Mouse (Mus musculus) ovary, postnatal 36 days (tissue): ENCODE results near the gene Tbc1d22b.

Experiments
- DNase-seq: peaks from one replicate; pipeline ENCODE4 v3.0.0; 2022; ENCODE audit warnings: low spot score, mixed read lengths

Tbc1d22b gene

GRCm38 (mm10) chr17:29541419-29541818 lies 8.2 kb upstream of the Tbc1d22b start:
- DNase-seq: peak; percentile 68

- no peak for DNase-seq
Observed at GRCm38 (mm10) chr17:29542831-29543690, 6.5 kb upstream of the Tbc1d22b start.

- DNase-seq: no peak
Observed at GRCm38 (mm10) chr17:29544064-29544463, 5.5 kb upstream of the Tbc1d22b start.

- no peak for DNase-seq
Observed at GRCm38 (mm10) chr17:29545241-29545640, 4.3 kb upstream of the Tbc1d22b start.

GRCm38 (mm10) chr17:29548494-29548893 lies 1.1 kb upstream of the Tbc1d22b start:
- no peak for DNase-seq

GRCm38 (mm10) chr17:29548994-29549393 lies 591 bp upstream of the Tbc1d22b start:
- DNase-seq: no peak

- DNase-seq: no peak
Observed at GRCm38 (mm10) chr17:29551019-29551418, 1.4 kb downstream of the Tbc1d22b start.

- no peak for DNase-seq
Observed at GRCm38 (mm10) chr17:29552162-29552732, 2.7 kb downstream of the Tbc1d22b start, which contains the start of gene Tmem217. TSS of gene Tmem217 (minus strand) at chr17:29552385.

- no peak for DNase-seq
Observed at GRCm38 (mm10) chr17:29554176-29554575, 4.6 kb downstream of the Tbc1d22b start.

- DNase-seq: no peak
Observed at GRCm38 (mm10) chr17:29556456-29556855, 6.9 kb downstream of the Tbc1d22b start.

- DNase-seq: no peak
Observed at GRCm38 (mm10) chr17:29556893-29557292, 7.3 kb downstream of the Tbc1d22b start.

- DNase-seq: no peak
Observed at GRCm38 (mm10) chr17:29558476-29558875, 8.9 kb downstream of the Tbc1d22b start.

GRCm38 (mm10) chr17:29565521-29565920 lies 15.9 kb downstream of the Tbc1d22b start:
- no peak for DNase-seq

GRCm38 (mm10) chr17:29568435-29568834 lies 18.9 kb downstream of the Tbc1d22b start:
- no peak for DNase-seq

GRCm38 (mm10) chr17:29569831-29570230 lies 20.2 kb downstream of the Tbc1d22b start:
- DNase-seq: no peak

- DNase-seq: no peak
Observed at GRCm38 (mm10) chr17:29579579-29580126, 30.1 kb downstream of the Tbc1d22b start.

- no peak for DNase-seq
Observed at GRCm38 (mm10) chr17:29583569-29583968, 34.0 kb downstream of the Tbc1d22b start.

GRCm38 (mm10) chr17:29584306-29584705 lies 34.7 kb downstream of the Tbc1d22b start:
- no peak for DNase-seq

GRCm38 (mm10) chr17:29584737-29585136 lies 35.2 kb downstream of the Tbc1d22b start:
- no peak for DNase-seq

GRCm38 (mm10) chr17:29585446-29585845 lies 35.9 kb downstream of the Tbc1d22b start:
- DNase-seq: no peak

- DNase-seq: no peak
Observed at GRCm38 (mm10) chr17:29586921-29587320, 37.3 kb downstream of the Tbc1d22b start.

GRCm38 (mm10) chr17:29589221-29589898 lies 39.8 kb downstream of the Tbc1d22b start:
- DNase-seq: no peak
